Mouse (Mus musculus) embryonic fibroblast, embryonic 13.5 days (primary cell): ENCODE results near the gene Atp10a. TPM values are rescaled to one million over a fixed set of nuclear protein-coding genes. Genes with fewer than 3 reads are reported as not detected.
A peak's percentile ranks its signal among the peaks of the same experiment; 100 is the strongest.

Source experiments
- H3K27ac ChIP-seq: 2 replicates; pipeline ENCODE4 v1.5.1; 2012; ENCODE audit warnings: low read length, control low read depth, inconsistent platforms; ENCODE audit not compliant: insufficient read depth
- H3K4me1 ChIP-seq: 2 replicates; pipeline ENCODE4 v1.6.1; 2011; ENCODE audit warnings: low read length; ENCODE audit not compliant: control insufficient read depth, insufficient read depth
- H3K4me3 ChIP-seq: 2 replicates; pipeline ENCODE4 v1.5.1; 2011; ENCODE audit warnings: mild to moderate bottlenecking, control low read depth, low read length; ENCODE audit not compliant: insufficient read depth
- CTCF ChIP-seq: IDR thresholded peaks from 2 replicates; pipeline ENCODE4 v1.5.1; 2011; ENCODE audit warnings: mild to moderate bottlenecking, control low read depth, low read length, moderate library complexity, borderline replicate concordance; ENCODE audit not compliant: insufficient read depth
- POLR2A ChIP-seq: IDR thresholded peaks from 2 replicates; pipeline ENCODE4 v1.6.1; 2011; ENCODE audit warnings: low read depth, mild to moderate bottlenecking, control low read depth, low read length, moderate library complexity
- polyA plus RNA-seq: library from polyadenylated mRNA; stranded (reverse); fragments of >200 nt; gene quantifications from 2 replicates; pipeline ENCODE4 v1.2.4, GENCODE M21; 2011; ENCODE audit warnings: low read depth; ENCODE audit not compliant: missing spikeins, insufficient read length

Gene Atp10a
- polyA plus RNA-seq, 1 experiment = 17.2 TPM

GRCm38 (mm10) chr7:58749904-58750612 lies 94.1 kb downstream of the Atp10a start:
- H3K4me1 ChIP-seq = peaks cover 22% of the 10 kb centered on the region
- H3K4me3 ChIP-seq = no peak overlapping the region
- TF ChIP-seq POLR2A (no peak), CTCF (no peak)
- peak overlapping the region; percentile 65 for H3K27ac ChIP-seq

- no peak overlapping the region for H3K4me3 ChIP-seq
- H3K4me1 ChIP-seq = peaks cover 16% of the 10 kb centered on the region
- no peak for TF ChIP-seq POLR2A
- no peak for TF ChIP-seq CTCF
- no peak overlapping the region for H3K27ac ChIP-seq
Observed at GRCm38 (mm10) chr7:58752041-58752440, 96.1 kb downstream of the Atp10a start.

GRCm38 (mm10) chr7:58754076-58754475 lies 98.1 kb downstream of the Atp10a start:
- Histone ChIP-seq H3K4me1 (peaks cover 23% of the 10 kb centered on the region), H3K27ac (peak overlapping the region; percentile 77), H3K4me3 (no peak overlapping the region)
- TF ChIP-seq POLR2A = no peak
- TF ChIP-seq CTCF = no peak

GRCm38 (mm10) chr7:58754536-58754935 lies 98.6 kb downstream of the Atp10a start:
- no peak for TF ChIP-seq POLR2A
- no peak for TF ChIP-seq CTCF
- H3K4me3 ChIP-seq = no peak overlapping the region

GRCm38 (mm10) chr7:58755083-58755482 lies 99.1 kb downstream of the Atp10a start:
- TF ChIP-seq CTCF (no peak), POLR2A (no peak)

More at GRCm38 (mm10) chr7:58754536-58754935, 98.6 kb downstream of the Atp10a start:
- Histone ChIP-seq H3K27ac (peak overlapping the region; percentile 77), H3K4me1 (peaks cover 23% of the 10 kb centered on the region)

GRCm38 (mm10) chr7:58755846-58756245 lies 99.9 kb downstream of the Atp10a start:
- Histone ChIP-seq H3K4me1 (peaks cover 21% of the 10 kb centered on the region), H3K4me3 (no peak overlapping the region), H3K27ac (no peak overlapping the region)
- TF ChIP-seq CTCF = no peak
- TF ChIP-seq POLR2A = no peak

More at GRCm38 (mm10) chr7:58755083-58755482, 99.1 kb downstream of the Atp10a start:
- Histone ChIP-seq H3K4me1 (peaks cover 23% of the 10 kb centered on the region), H3K27ac (peak overlapping the region; percentile 43; the same call in 1 of the 2 replicates), H3K4me3 (no peak overlapping the region)

GRCm38 (mm10) chr7:58757331-58757730 lies 101.4 kb downstream of the Atp10a start:
- no peak for TF ChIP-seq POLR2A
- no peak for TF ChIP-seq CTCF
- Histone ChIP-seq H3K27ac (peak overlapping the region; percentile 21), H3K4me1 (peaks cover 21% of the 10 kb centered on the region), H3K4me3 (no peak overlapping the region)

GRCm38 (mm10) chr7:58758396-58758795 lies 102.4 kb downstream of the Atp10a start:
- Histone ChIP-seq H3K4me1 (peaks cover 19% of the 10 kb centered on the region), H3K27ac (no peak overlapping the region), H3K4me3 (no peak overlapping the region)
- no peak for TF ChIP-seq CTCF
- no peak for TF ChIP-seq POLR2A

GRCm38 (mm10) chr7:58759265-58759664 lies 103.3 kb downstream of the Atp10a start:
- H3K4me1 ChIP-seq = peaks cover 12% of the 10 kb centered on the region
- no peak overlapping the region for H3K4me3 ChIP-seq
- no peak overlapping the region for H3K27ac ChIP-seq
- no peak for TF ChIP-seq CTCF
- TF ChIP-seq POLR2A = no peak

- H3K27ac ChIP-seq = no peak overlapping the region
- H3K4me1 ChIP-seq = peaks cover 4% of the 10 kb centered on the region
- TF ChIP-seq POLR2A (no peak), CTCF (0 out of 2 replicates have a peak, but pooled peaks have one; percentile 3)
- no peak overlapping the region for H3K4me3 ChIP-seq
Observed at GRCm38 (mm10) chr7:58767257-58767656, 111.3 kb downstream of the Atp10a start.
